Mouse (Mus musculus) liver, adult 2 months (tissue): ENCODE results near the gene Ccdc3. TPM values are rescaled to one million over a fixed set of nuclear protein-coding genes. Genes with fewer than 3 reads are reported as not detected.

ENCODE experiments used
- DNase-seq: peaks from one replicate; pipeline ENCODE4 v3.0.0-alpha.2; 2011; ENCODE audit warnings: low read depth, low spot score; ENCODE audit errors: extremely low read depth
- H3K27ac ChIP-seq: fragments of 200-500 bp; replicated peaks from 2 replicates; pipeline ENCODE4 v1.5.1; 2012; ENCODE audit warnings: low read depth, mild to moderate bottlenecking, control low read depth, inconsistent platforms, low read length; ENCODE audit not compliant: insufficient read depth
- H3K27me3 ChIP-seq: fragments of 200-500 bp; 2 replicates; pipeline ENCODE4 v1.6.1; 2012; ENCODE audit warnings: mild to moderate bottlenecking, moderate library complexity, low read length, inconsistent platforms; ENCODE audit not compliant: control insufficient read depth, insufficient read depth
- H3K36me3 ChIP-seq: fragments of 200-500 bp; 2 replicates; pipeline ENCODE4 v1.6.1; 2012; ENCODE audit warnings: low read length, inconsistent platforms; ENCODE audit not compliant: control insufficient read depth, insufficient read depth
- H3K4me1 ChIP-seq: fragments of 200-500 bp; 2 replicates; pipeline ENCODE4 v1.6.1; 2011; ENCODE audit warnings: low read length; ENCODE audit not compliant: control insufficient read depth, insufficient read depth
- H3K4me3 ChIP-seq: fragments of 200-500 bp; 2 replicates; pipeline ENCODE4 v1.5.1; 2011; ENCODE audit warnings: low read depth, mild to moderate bottlenecking, control low read depth, low read length, moderate library complexity; ENCODE audit not compliant: insufficient read depth
- H3K79me2 ChIP-seq: fragments of 200-500 bp; 2 replicates; pipeline ENCODE4 v1.6.1; 2012; ENCODE audit warnings: inconsistent platforms, mild to moderate bottlenecking, low read length, moderate library complexity; ENCODE audit not compliant: control insufficient read depth, insufficient read depth
- H3K9ac ChIP-seq: fragments of 200-500 bp; 2 replicates; pipeline ENCODE4 v1.6.1; 2012; ENCODE audit warnings: low read depth, mild to moderate bottlenecking, control low read depth, inconsistent platforms, low read length
- CTCF ChIP-seq: fragments of 200-500 bp; IDR thresholded peaks from 2 replicates; pipeline ENCODE4 v1.5.1; 2011; ENCODE audit warnings: low read depth, low read length, control low read depth
- POLR2A ChIP-seq: fragments of 200-500 bp; IDR thresholded peaks from 2 replicates; pipeline ENCODE4 v1.6.1; 2011; ENCODE audit warnings: low read length, control low read depth; ENCODE audit not compliant: insufficient read depth; ENCODE audit errors: extremely low read depth
- whole genome bisulfite sequencing: fragments of 180-500 bp; shearing (Covaris S2); methylation state at CpG from one replicate; pipeline ENCODE4 v1.1.7; 2018; 5-methylcytosine and 5-hydroxymethylcytosine counted together
- polyA plus RNA-seq: library from polyadenylated mRNA; depleted of rRNA; stranded (reverse); fragments of >200 nt; gene quantifications from 2 replicates; pipeline ENCODE4 v1.2.3, GENCODE M21; 2012; rRNA removed
- total RNA-seq: library from RNA; depleted of rRNA; stranded (reverse); fragments of >200 nt; gene quantifications from 2 replicates; pipeline ENCODE4 v1.2.3, GENCODE M21; 2014; rRNA removed

Ccdc3 gene
- total and polyA plus RNA-seq, 2 experiments: 0.78 to 0.92 TPM

GRCm38 (mm10) chr2:5262279-5262678, 124.7 kb downstream of the Ccdc3 start:
- Histone ChIP-seq H3K4me3 (no peak overlapping the region), H3K4me1 (no peaks in the 10 kb centered on the region), H3K79me2 (no peaks in the 10 kb centered on the region), H3K27ac (no peak overlapping the region), H3K36me3 (no peaks in the 10 kb centered on the region), H3K9ac (no peak overlapping the region), H3K27me3 (no peaks in the 10 kb centered on the region)
- no peak for DNase-seq
- 93% methylated on average over 2 of the region's 2 CpGs for WGBS
- TF ChIP-seq POLR2A (no peak), CTCF (no peak)

- Histone ChIP-seq H3K79me2 (no peaks in the 10 kb centered on the region), H3K4me1 (no peaks in the 10 kb centered on the region), H3K27me3 (no peaks in the 10 kb centered on the region), H3K9ac (no peak overlapping the region), H3K4me3 (no peak overlapping the region), H3K36me3 (no peaks in the 10 kb centered on the region), H3K27ac (no peak overlapping the region)
- no peak for TF ChIP-seq POLR2A
- no peak for DNase-seq
- 91% methylated on average over 2 of the region's 2 CpGs for WGBS
Measured at GRCm38 (mm10) chr2:5267980-5268379, 130.4 kb downstream of the Ccdc3 start.

Other genes starting within 250 kb of the Ccdc3 start
- 1,236 and 1,280 TPM in 2 replicates for gene Phyh, start 218.8 kb upstream of the Ccdc3 start, total RNA-seq
- gene Phyh, start 218.8 kb upstream of the Ccdc3 start, polyA plus RNA-seq: 856 and 1,051 TPM in 2 replicates
- gene Ucma, start 161.7 kb upstream of the Ccdc3 start, total RNA-seq: not detected in 2 replicates
- gene Ucma, start 161.7 kb upstream of the Ccdc3 start, polyA plus RNA-seq: not detected in 2 replicates
- 36.0 and 53.8 TPM in 2 replicates for gene Mcm10, start 125.0 kb upstream of the Ccdc3 start, total RNA-seq
- 11.9 and 21.8 TPM in 2 replicates for gene Mcm10, start 125.0 kb upstream of the Ccdc3 start, polyA plus RNA-seq
- 57.1 and 70.8 TPM in 2 replicates for gene Optn, start 73.7 kb upstream of the Ccdc3 start, total RNA-seq
- 13.3 and 14.9 TPM in 2 replicates for gene Optn, start 73.7 kb upstream of the Ccdc3 start, polyA plus RNA-seq